Mouse (Mus musculus): ENCODE measurements around the gene Ccdc194. TPM values are rescaled to one million over a fixed set of nuclear protein-coding genes. Genes with fewer than 3 reads are reported as not detected.

Gene Ccdc194
- not detected for total RNA-seq (2022)

GRCm38 (mm10) chr8:71525226-71526050 lies at the start of gene Ccdc194:
Gene Ccdc194, minus strand, starts transcription at chr8:71525711.
- DNase-seq: no peak

- DNase-seq: no peak
Observed at GRCm38 (mm10) chr8:71575020-71575419, 49.5 kb upstream of the Ccdc194 start.

- DNase-seq: no peak
Observed at GRCm38 (mm10) chr8:71574426-71574825, 48.9 kb upstream of the Ccdc194 start.

- DNase-seq: no peak
Observed at GRCm38 (mm10) chr8:71572847-71573633, 47.5 kb upstream of the Ccdc194 start.

- no peak for DNase-seq
Observed at GRCm38 (mm10) chr8:71572077-71572476, 46.6 kb upstream of the Ccdc194 start.

GRCm38 (mm10) chr8:71570291-71570954 lies 44.9 kb upstream of the Ccdc194 start:
- DNase-seq: peak; percentile 97

- peak; percentile 90 for DNase-seq
Observed at GRCm38 (mm10) chr8:71569366-71570290, 44.1 kb upstream of the Ccdc194 start.

- peak; percentile 51 for DNase-seq
Observed at GRCm38 (mm10) chr8:71568941-71569340, 43.4 kb upstream of the Ccdc194 start.

- peak; percentile 83 for DNase-seq
Observed at GRCm38 (mm10) chr8:71568387-71568937, 43.0 kb upstream of the Ccdc194 start, which contains the start of gene Slc27a1. Gene Slc27a1, plus strand, starts transcription at chr8:71568882.

GRCm38 (mm10) chr8:71567587-71567986 lies 42.1 kb upstream of the Ccdc194 start:
- no peak for DNase-seq

- DNase-seq: no peak
Observed at GRCm38 (mm10) chr8:71566501-71566900, 41.0 kb upstream of the Ccdc194 start, which contains the start of gene Nxnl1. Gene Nxnl1, minus strand, starts transcription at chr8:71566601.

- no peak for DNase-seq
Observed at GRCm38 (mm10) chr8:71563992-71564391, 38.5 kb upstream of the Ccdc194 start.

GRCm38 (mm10) chr8:71562751-71563150 lies 37.2 kb upstream of the Ccdc194 start:
- peak; percentile 70 for DNase-seq

GRCm38 (mm10) chr8:71561401-71561800 lies 35.9 kb upstream of the Ccdc194 start:
- DNase-seq: no peak

GRCm38 (mm10) chr8:71560765-71561164 lies 35.3 kb upstream of the Ccdc194 start:
- no peak for DNase-seq

- no peak for DNase-seq
Observed at GRCm38 (mm10) chr8:71560071-71560470, 34.6 kb upstream of the Ccdc194 start.

GRCm38 (mm10) chr8:71558958-71559690 lies 33.6 kb upstream of the Ccdc194 start:
- DNase-seq: peak; percentile 87

- DNase-seq: no peak
Observed at GRCm38 (mm10) chr8:71558071-71558957, 32.8 kb upstream of the Ccdc194 start, which contains the start of gene Tmem221. Gene Tmem221, minus strand, starts transcription at chr8:71558871.

- DNase-seq: no peak
Observed at GRCm38 (mm10) chr8:71554644-71555043, 29.1 kb upstream of the Ccdc194 start.

All from adrenal gland, adult 8-10 months (tissue).